9 mouse cellular contexts compared by ENCODE assay signal in the genomic region with DNA sequence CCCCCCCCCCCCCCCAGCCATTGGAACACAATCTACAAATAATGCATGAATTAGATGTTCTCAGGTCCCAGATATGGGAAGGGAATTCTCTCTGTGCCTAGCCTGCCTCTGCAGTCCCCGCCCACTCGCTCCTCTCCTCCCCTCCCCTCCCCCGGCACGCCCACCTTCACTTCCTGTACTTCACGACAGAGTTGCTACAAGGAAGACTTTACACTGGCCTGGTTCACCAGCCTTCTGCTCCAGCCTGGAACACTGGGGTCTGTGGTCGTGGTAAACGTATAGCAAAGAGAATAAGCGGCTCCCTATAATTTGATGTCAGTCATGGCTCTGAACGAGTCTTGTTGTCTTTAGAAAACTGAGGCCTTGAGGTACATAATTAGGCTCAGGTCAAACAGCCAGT. TPM values are rescaled to one million over a fixed set of nuclear protein-coding genes. Genes with fewer than 3 reads are reported as not detected.
DNase-seq lines count a peak whose midpoint lies in the region; ATAC-seq and TF ChIP-seq lines count a peak whose summit lies in the region.
"Had no signal": no experiment of that assay in that cellular context is flagged by ENCODE, and none has a peak within 500 bp of the region (broad histone marks: within the 10 kb centered on the region; RNA-seq: fewer than 3 reads in every experiment).

No protein-coding gene starts in this region.

- H3K9me3 ChIP-seq in liver, embryonic 13.5 days (replicated peaks) = no peaks in the 10 kb centered on the region
- no peaks in the 10 kb centered on the region for H3K9me3 ChIP-seq in forebrain, postnatal 0 days (ENCODE audit: low read length)
- H3K9me3 ChIP-seq: embryonic facial prominence, embryonic 15.5 days had no signal

- no peak for TF ChIP-seq CTCF in forebrain, postnatal 0 days (IDR thresholded peaks at IDR 0.05; ENCODE audit: low read depth)

- DNase-seq in spleen, adult 18-20 months = peak; percentile 77 to 83
- DNase-seq in spleen, adult 12 weeks (ENCODE audit: low spot score) = no peak
- no peak for DNase-seq in liver, embryonic 13.5 days
- peak; percentile 71 to 84 for DNase-seq in spleen, postnatal 4 days (ENCODE audit: low spot score in 2 of 2)
- no peak for DNase-seq in cerebellum, adult 11-12 months
- no peak for DNase-seq in forebrain, postnatal 0 days
- DNase-seq in urinary bladder, adult 18-20 months (ENCODE audit: low spot score in 2 of 2) = no peak

- WGBS in liver, embryonic 13.5 days (ENCODE audit: insufficient replicate concordance) = 20% methylated on average over 9 of the region's 9 CpGs
- WGBS in forebrain, postnatal 0 days = 41% methylated on average over 9 of the region's 9 CpGs

- ATAC-seq in granulocyte monocyte progenitor cell, adult 5-6 weeks (replicated peaks; ENCODE audit: poor library complexity, severe bottlenecking) = peak; percentile 70
- ATAC-seq in liver, embryonic 13.5 days (ENCODE audit: low read depth) = 0 out of 2 replicates have a peak, but pooled peaks have one; percentile 31
- no peak for ATAC-seq in forebrain, postnatal 0 days

- H3K27ac ChIP-seq in liver, embryonic 13.5 days = no peak overlapping the region
- H3K27ac ChIP-seq in forebrain, postnatal 0 days (ENCODE audit: low read depth, low read length) = no peak overlapping the region
- H3K27ac ChIP-seq: embryonic facial prominence, embryonic 15.5 days had no signal

- H3K4me3 ChIP-seq in liver, embryonic 13.5 days (replicated peaks) = no peak overlapping the region
- H3K4me3 ChIP-seq in forebrain, postnatal 0 days (ENCODE audit: low read depth, low read length) = no peak overlapping the region
- H3K4me3 ChIP-seq: embryonic facial prominence, embryonic 15.5 days had no signal

- no peak overlapping the region for H3K9ac ChIP-seq in liver, embryonic 13.5 days
- no peak overlapping the region for H3K9ac ChIP-seq in forebrain, postnatal 0 days
- H3K9ac ChIP-seq: embryonic facial prominence, embryonic 15.5 days had no signal

- H3K4me1 ChIP-seq in liver, embryonic 13.5 days (replicated peaks) = peaks cover 11% of the 10 kb centered on the region
- no peaks in the 10 kb centered on the region for H3K4me1 ChIP-seq in forebrain, postnatal 0 days (ENCODE audit: insufficient read depth)

- no peaks in the 10 kb centered on the region for H3K36me3 ChIP-seq in liver, embryonic 13.5 days
- no peaks in the 10 kb centered on the region for H3K36me3 ChIP-seq in forebrain, postnatal 0 days (ENCODE audit: insufficient read depth)
- H3K36me3 ChIP-seq: embryonic facial prominence, embryonic 15.5 days had no signal

- H3K27me3 ChIP-seq in liver, embryonic 13.5 days = peaks cover 14% of the 10 kb centered on the region
- H3K27me3 ChIP-seq in forebrain, postnatal 0 days (ENCODE audit: insufficient read depth, low read length) = no peaks in the 10 kb centered on the region
- H3K27me3 ChIP-seq: embryonic facial prominence, embryonic 15.5 days had no signal

- peak overlapping the region; percentile 36 for H3K4me2 ChIP-seq in liver, embryonic 13.5 days
- H3K4me2 ChIP-seq in forebrain, postnatal 0 days (ENCODE audit: low read depth) = no peak overlapping the region
- H3K4me2 ChIP-seq: embryonic facial prominence, embryonic 15.5 days had no signal

RNA-seq across cellular contexts. Expression of a gene that starts 3.7 kb away (rescaled TPM):
- total RNA-seq in granulocyte monocyte progenitor cell, adult 5-6 weeks (2014; fragmentation: Nextera tagmentation) = not detected in 2 replicates
- 0.09 and 0.15 TPM in 2 replicates for total RNA-seq in granulocyte monocyte progenitor cell, adult 5-6 weeks (2017)
- polyA plus RNA-seq in liver, embryonic 13.5 days (2015; fragmentation: Nextera tagmentation; extraction: Ambion mirVana) = 0.14 and 0.15 TPM in 2 replicates
- 0.86 and 2.2 TPM in 2 replicates for total RNA-seq in forebrain, postnatal 0 days (2014; rRNA removed)
- polyA plus RNA-seq in forebrain, postnatal 0 days (2015; fragmentation: Nextera tagmentation; extraction: Ambion mirVana) = 1.9 and 2.7 TPM in 2 replicates

RNA-seq across cellular contexts. Expression of a gene that starts 51.5 kb away (rescaled TPM):
- total RNA-seq in granulocyte monocyte progenitor cell, adult 5-6 weeks (2014; fragmentation: Nextera tagmentation) = 22.6 and 25.9 TPM in 2 replicates
- 5.9 and 7.9 TPM in 2 replicates for total RNA-seq in granulocyte monocyte progenitor cell, adult 5-6 weeks (2017)
- polyA plus RNA-seq in liver, embryonic 13.5 days (2015; fragmentation: Nextera tagmentation; extraction: Ambion mirVana) = 2.3 and 3.0 TPM in 2 replicates
- total RNA-seq in forebrain, postnatal 0 days (2014; rRNA removed) = 1.5 and 2.5 TPM in 2 replicates
- polyA plus RNA-seq in forebrain, postnatal 0 days (2015; fragmentation: Nextera tagmentation; extraction: Ambion mirVana) = 1.5 and 2.4 TPM in 2 replicates

Comparison
In these comparisons a context has a peak if more than half of its experiments do, and no peak if none do; other contexts are left out.
1. DNase-seq: peak in spleen, adult 18-20 months (2 of 2) and spleen, postnatal 4 days (2 of 2); none in spleen, adult 12 weeks (single experiment), liver, embryonic 13.5 days (single experiment), cerebellum, adult 11-12 months (single experiment), forebrain, postnatal 0 days (single experiment) and urinary bladder, adult 18-20 months (0 of 2).